Mouse (Mus musculus): ENCODE measurements at regions not wholly inside any gene's neighbourhood (a gene's known extent, or its start where the extent isn't known, plus 50 kb on each side); places are given as distances from the start of the nearest gene placed in this dataset.

GRCm38 (mm10) chrX:11533871-11534270 is 206.2 kb downstream of the H2al1j start:
- no peak overlapping the region for H3K9ac ChIP-seq
- H3K4me2 ChIP-seq (replicated peaks) = no peak overlapping the region
- H3K9me3 ChIP-seq = no peaks in the 10 kb centered on the region
- H3K36me3 ChIP-seq = no peaks in the 10 kb centered on the region
- WGBS = 76% methylated on average over 8 of the region's 8 CpGs
- peaks cover 31% of the 10 kb centered on the region; the same call in 1 of the 2 replicates for H3K27me3 ChIP-seq
- ATAC-seq (ENCODE audit: low FRiP score, low read depth) = no peak
- H3K4me3 ChIP-seq = no peak overlapping the region
- no peak overlapping the region for H3K27ac ChIP-seq
- H3K4me1 ChIP-seq = no peaks in the 10 kb centered on the region

DNA sequence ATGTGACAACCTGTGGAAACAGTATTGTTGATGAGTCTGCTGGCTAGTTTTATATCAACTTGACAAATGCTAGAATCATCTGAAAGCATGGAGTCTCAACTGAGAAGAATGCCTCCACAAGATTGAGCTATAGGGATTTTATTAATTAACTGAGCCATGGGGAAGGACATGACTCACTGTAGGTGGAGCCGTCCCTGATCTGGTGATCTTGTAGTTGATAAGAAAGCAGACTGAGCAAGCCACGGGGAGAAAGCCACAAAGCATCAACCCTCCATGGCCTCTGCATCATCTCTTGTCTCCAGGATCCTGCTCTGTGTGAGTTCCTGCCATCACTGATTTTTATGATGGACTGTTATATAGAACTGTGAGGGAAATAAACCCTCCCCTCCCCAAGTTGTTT is 213.4 kb downstream of the H2al1j start:
- Histone ChIP-seq H3K27me3 (peaks cover 26% of the 10 kb centered on the region; the same call in 1 of the 2 replicates), H3K36me3 (no peaks in the 10 kb centered on the region), H3K4me2 (replicated peaks) (no peak overlapping the region), H3K4me3 (no peak overlapping the region), H3K4me1 (no peaks in the 10 kb centered on the region), H3K27ac (no peak overlapping the region), H3K9me3 (no peaks in the 10 kb centered on the region), H3K9ac (no peak overlapping the region)
- ATAC-seq (ENCODE audit: low FRiP score, low read depth) = no peak
- WGBS = 80% methylated on average over 2 of the region's 2 CpGs

GRCm38 (mm10) chrX:11550164-11550851 is 222.7 kb downstream of the H2al1j start:
- H3K4me2 ChIP-seq (replicated peaks) = peak overlapping the region; percentile 21; the same call in 1 of the 2 replicates
- 26% methylated on average over 12 of the region's 12 CpGs for WGBS
- peaks cover 12% of the 10 kb centered on the region; the same call in 1 of the 2 replicates for H3K4me1 ChIP-seq
- no peak for ATAC-seq (ENCODE audit: low FRiP score, low read depth)
- no peaks in the 10 kb centered on the region for H3K36me3 ChIP-seq
- no peak overlapping the region for H3K27ac ChIP-seq
- peaks cover 70% of the 10 kb centered on the region for H3K27me3 ChIP-seq
- H3K9ac ChIP-seq = no peak overlapping the region
- no peaks in the 10 kb centered on the region for H3K9me3 ChIP-seq
- H3K4me3 ChIP-seq = no peak overlapping the region

- WGBS = 40% methylated on average over 5 of the region's 5 CpGs
- ATAC-seq (ENCODE audit: low FRiP score, low read depth) = no peak
- peaks cover 55% of the 10 kb centered on the region for H3K27me3 ChIP-seq
Observed at GRCm38 (mm10) chrX:11552177-11552576, 224.6 kb downstream of the H2al1j start.

GRCm38 (mm10) chrX:11555035-11555570 is 227.5 kb downstream of the H2al1j start:
- peaks cover 44% of the 10 kb centered on the region for H3K27me3 ChIP-seq
- 81% methylated on average over 7 of the region's 7 CpGs for WGBS
- H3K27ac ChIP-seq = no peak overlapping the region
- no peak for ATAC-seq (ENCODE audit: low FRiP score, low read depth)
- H3K4me2 ChIP-seq (replicated peaks) = no peak overlapping the region
- no peak overlapping the region for H3K9ac ChIP-seq
- no peak overlapping the region for H3K4me3 ChIP-seq
- H3K9me3 ChIP-seq = no peaks in the 10 kb centered on the region
- H3K36me3 ChIP-seq = no peaks in the 10 kb centered on the region
- H3K4me1 ChIP-seq = peaks cover 12% of the 10 kb centered on the region; the same call in 1 of the 2 replicates

More at GRCm38 (mm10) chrX:11552177-11552576, 224.6 kb downstream of the H2al1j start:
- H3K36me3 ChIP-seq = no peaks in the 10 kb centered on the region
- no peak overlapping the region for H3K4me3 ChIP-seq
- no peaks in the 10 kb centered on the region for H3K9me3 ChIP-seq
- no peak overlapping the region for H3K4me2 ChIP-seq (replicated peaks)
- H3K9ac ChIP-seq = no peak overlapping the region
- H3K27ac ChIP-seq = no peak overlapping the region
- H3K4me1 ChIP-seq = peaks cover 12% of the 10 kb centered on the region; the same call in 1 of the 2 replicates

- Histone ChIP-seq H3K9ac (no peak overlapping the region), H3K4me1 (peaks cover 4% of the 10 kb centered on the region; the same call in 1 of the 2 replicates), H3K27me3 (peaks cover 36% of the 10 kb centered on the region; the same call in 1 of the 2 replicates), H3K9me3 (no peaks in the 10 kb centered on the region), H3K4me2 (replicated peaks) (no peak overlapping the region), H3K27ac (no peak overlapping the region), H3K36me3 (no peaks in the 10 kb centered on the region), H3K4me3 (no peak overlapping the region)
- WGBS = 88% methylated on average over 2 of the region's 2 CpGs
- ATAC-seq (ENCODE audit: low FRiP score, low read depth) = no peak
Observed at GRCm38 (mm10) chrX:11558260-11558659, 230.6 kb downstream of the H2al1j start.

- 52% methylated on average over 14 of the region's 17 CpGs for WGBS
- H3K9me3 ChIP-seq = no peaks in the 10 kb centered on the region
- no peak overlapping the region for H3K4me3 ChIP-seq
- H3K36me3 ChIP-seq = no peaks in the 10 kb centered on the region
- no peak for ATAC-seq (ENCODE audit: low FRiP score, low read depth)
- H3K4me2 ChIP-seq (replicated peaks) = no peak overlapping the region
- peaks cover 4% of the 10 kb centered on the region; the same call in 1 of the 2 replicates for H3K4me1 ChIP-seq
- peaks cover 27% of the 10 kb centered on the region; the same call in 1 of the 2 replicates for H3K27me3 ChIP-seq
- H3K27ac ChIP-seq = no peak overlapping the region
- H3K9ac ChIP-seq = no peak overlapping the region
Observed at GRCm38 (mm10) chrX:11560550-11561276, 233.1 kb downstream of the H2al1j start.

DNA sequence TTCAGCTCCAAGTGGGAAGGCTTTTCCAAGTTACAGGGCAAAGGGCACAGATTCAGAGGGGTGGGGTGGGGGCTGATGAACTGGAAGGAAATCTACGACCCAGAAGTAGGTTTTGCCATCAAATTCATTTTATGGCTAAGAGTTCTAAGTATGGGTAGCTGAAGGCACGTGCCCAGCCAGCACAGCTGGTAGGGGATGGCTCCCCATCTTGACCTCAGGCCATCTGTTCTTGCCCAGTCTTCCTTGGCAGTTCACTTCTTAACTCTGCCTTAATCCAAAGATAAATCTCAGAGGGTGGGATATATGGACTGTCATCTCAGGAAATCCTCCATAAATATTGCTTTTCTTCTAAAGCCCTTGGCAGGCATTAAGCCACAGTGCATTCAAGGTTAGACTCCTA is 238.3 kb downstream of the H2al1j start:
- ATAC-seq (ENCODE audit: low FRiP score, low read depth) = no peak
- Histone ChIP-seq H3K36me3 (no peaks in the 10 kb centered on the region), H3K9me3 (no peaks in the 10 kb centered on the region), H3K27me3 (peaks cover 17% of the 10 kb centered on the region; the same call in 1 of the 2 replicates), H3K4me1 (peaks cover 9% of the 10 kb centered on the region), H3K9ac (no peak overlapping the region), H3K4me2 (replicated peaks) (no peak overlapping the region), H3K4me3 (no peak overlapping the region), H3K27ac (no peak overlapping the region)
- WGBS = 31% methylated on average over 2 of the region's 2 CpGs

DNA sequence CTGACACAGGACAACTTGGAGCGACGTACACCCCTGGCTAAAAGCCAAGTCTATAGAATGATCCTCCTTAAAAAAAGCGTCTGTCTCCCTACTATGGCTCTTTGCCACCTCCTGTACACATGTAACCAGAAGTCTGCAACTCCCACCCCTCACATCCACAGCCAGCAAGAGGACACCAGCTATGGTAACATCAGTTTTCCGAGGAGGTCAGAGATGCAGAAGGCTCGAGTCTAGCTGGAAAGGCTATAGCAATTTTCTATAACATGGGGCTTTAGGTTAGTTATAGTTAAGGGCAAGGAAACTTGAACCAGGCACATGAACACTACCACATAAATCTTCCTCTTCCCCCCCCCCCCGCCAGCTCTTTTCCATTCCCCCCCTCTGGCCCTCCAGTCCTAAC is 240.2 kb downstream of the H2al1j start:
- Histone ChIP-seq H3K9ac (no peak overlapping the region), H3K4me2 (replicated peaks) (no peak overlapping the region), H3K4me1 (peaks cover 8% of the 10 kb centered on the region; the same call in 1 of the 2 replicates), H3K9me3 (no peaks in the 10 kb centered on the region), H3K4me3 (no peak overlapping the region), H3K27ac (no peak overlapping the region), H3K27me3 (peaks cover 7% of the 10 kb centered on the region), H3K36me3 (no peaks in the 10 kb centered on the region)
- ATAC-seq (ENCODE audit: low FRiP score, low read depth) = no peak
- WGBS = 40% methylated on average over 5 of the region's 6 CpGs

DNA sequence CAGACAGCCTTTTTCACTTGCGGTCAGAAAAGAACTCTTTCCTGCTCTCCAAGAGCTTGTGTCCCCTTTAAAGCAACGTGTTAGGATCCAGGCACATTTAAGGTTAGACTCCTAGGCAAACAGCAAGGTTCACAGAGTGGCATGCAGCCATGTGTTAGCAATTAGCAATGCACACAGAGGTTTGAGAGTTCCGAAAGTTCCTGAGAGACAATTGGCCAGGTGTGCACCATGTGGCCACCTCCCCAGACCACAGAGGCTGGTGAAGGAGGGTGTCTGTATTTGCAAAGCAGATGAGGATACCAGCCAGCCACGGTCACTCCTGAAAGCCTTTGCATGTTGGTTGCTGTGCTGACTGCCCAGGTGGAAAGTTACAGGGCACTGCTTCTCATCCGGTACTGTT is 240.6 kb downstream of the H2al1j start:
- Histone ChIP-seq H3K4me3 (no peak overlapping the region), H3K27ac (no peak overlapping the region), H3K4me1 (peaks cover 8% of the 10 kb centered on the region; the same call in 1 of the 2 replicates), H3K27me3 (peaks cover 7% of the 10 kb centered on the region), H3K9me3 (no peaks in the 10 kb centered on the region), H3K4me2 (replicated peaks) (no peak overlapping the region), H3K36me3 (no peaks in the 10 kb centered on the region), H3K9ac (no peak overlapping the region)
- no peak for ATAC-seq (ENCODE audit: low FRiP score, low read depth)
- 36% methylated on average over 5 of the region's 5 CpGs for WGBS

DNA sequence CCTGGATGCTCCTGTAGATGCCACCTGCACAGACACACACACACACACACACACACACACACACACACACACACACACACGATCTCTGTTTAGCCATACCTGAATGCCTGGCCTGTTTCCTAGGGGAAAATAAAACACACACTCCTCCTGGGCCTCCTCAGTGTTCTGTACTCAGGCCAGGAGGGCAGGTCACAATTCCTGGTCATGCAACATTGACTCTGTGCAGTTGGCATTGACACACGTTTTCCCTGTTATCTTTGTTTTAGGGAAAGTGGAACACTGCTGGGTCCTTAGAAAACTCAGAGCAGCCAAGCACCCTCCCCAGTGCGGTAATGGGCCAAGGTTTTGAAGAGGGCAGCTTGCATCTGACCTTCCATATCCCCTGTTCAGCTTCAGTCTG is 246.7 kb downstream of the H2al1j start:
- Histone ChIP-seq H3K36me3 (no peaks in the 10 kb centered on the region), H3K4me1 (no peaks in the 10 kb centered on the region), H3K27me3 (peaks cover 19% of the 10 kb centered on the region), H3K9ac (no peak overlapping the region), H3K4me2 (replicated peaks) (no peak overlapping the region), H3K4me3 (no peak overlapping the region), H3K27ac (no peak overlapping the region), H3K9me3 (no peaks in the 10 kb centered on the region)
- no peak for ATAC-seq (ENCODE audit: low FRiP score, low read depth)
- 76% methylated on average over 3 of the region's 3 CpGs for WGBS

- Histone ChIP-seq H3K4me1 (no peaks in the 10 kb centered on the region), H3K4me2 (replicated peaks) (no peak overlapping the region), H3K27me3 (peaks cover 20% of the 10 kb centered on the region), H3K9me3 (no peaks in the 10 kb centered on the region), H3K4me3 (no peak overlapping the region), H3K27ac (no peak overlapping the region), H3K36me3 (no peaks in the 10 kb centered on the region), H3K9ac (no peak overlapping the region)
- WGBS = 87% methylated on average over 6 of the region's 6 CpGs
- ATAC-seq (ENCODE audit: low FRiP score, low read depth) = no peak
Observed at GRCm38 (mm10) chrX:11575571-11575970, 247.9 kb downstream of the H2al1j start.
